Mouse (Mus musculus) CH12.LX (cell line): ENCODE measurements around the gene Pik3c2b. TPM values are rescaled to one million over a fixed set of nuclear protein-coding genes. Genes with fewer than 3 reads are reported as not detected.
"Not testable (repeated sequence)": the region's sequence is repeated elsewhere in the genome, so short reads cannot be mapped to it uniquely, and the experiment has no call there.

Experiments
- DNase-seq: peaks from one replicate; pipeline ENCODE4 v3.0.0-alpha.2; 2013; ENCODE audit errors: extremely low read depth
- H3K27ac ChIP-seq: 2 replicates; pipeline ENCODE4 v1.5.1; 2012; ENCODE audit warnings: low read depth, mild to moderate bottlenecking, control low read depth, moderate library complexity; ENCODE audit not compliant: insufficient read depth
- H3K27me3 ChIP-seq: replicated peaks from 2 replicates; pipeline ENCODE3; 2012; ENCODE audit warnings: inconsistent platforms
- H3K36me3 ChIP-seq, 2 experiments: replicated peaks in 1 of 2; 2 replicates each; pipeline versions ENCODE3 to v1.6.1; 2012; ENCODE audit warnings: inconsistent platforms in 1 of 2, low read length in 1 of 2, mild to moderate bottlenecking in 1 of 2, mixed read lengths in 1 of 2, moderate library complexity in 1 of 2; ENCODE audit not compliant: control insufficient read depth in 1 of 2, insufficient read depth in 1 of 2
- H3K4me1 ChIP-seq, 2 experiments: 2 replicates each; pipeline ENCODE4 v1.6.1; 2012; ENCODE audit warnings: inconsistent platforms in 1 of 2, moderate library complexity in 1 of 2; ENCODE audit not compliant: insufficient read depth in 2 of 2, control insufficient read depth in 1 of 2
- H3K4me2 ChIP-seq: 2 replicates; pipeline ENCODE4 v1.6.1; 2012; ENCODE audit warnings: low read depth, mild to moderate bottlenecking, control low read depth; ENCODE audit not compliant: poor library complexity, insufficient read depth, severe bottlenecking
- H3K4me3 ChIP-seq, 3 experiments: fragments of 150-350 bp in 1 of 3; sonication (generic) in 1 of 3; replicated peaks in 1 of 3; 2 replicates each; pipeline versions ENCODE3 to v1.5.1; 2011 to 2012; ENCODE audit warnings: low read depth in 2 of 3, low read length in 2 of 3, mild to moderate bottlenecking in 2 of 3, moderate library complexity in 2 of 3, control low read depth in 1 of 3, improper control_type of control experiment in 1 of 3, inconsistent platforms in 1 of 3, mixed read lengths in 1 of 3; ENCODE audit not compliant: poor library complexity in 1 of 3
- H3K79me2 ChIP-seq: replicated peaks from 2 replicates; pipeline ENCODE4 v1.6.1; 2012; ENCODE audit warnings: mild to moderate bottlenecking, moderate library complexity; ENCODE audit not compliant: control insufficient read depth, poor library complexity, insufficient read depth, severe bottlenecking; ENCODE audit errors: extremely low read depth
- H3K9ac ChIP-seq: 2 replicates; pipeline ENCODE4 v1.6.1; 2012; ENCODE audit warnings: low read depth, mild to moderate bottlenecking, control low read depth, moderate library complexity; ENCODE audit not compliant: insufficient read depth
- H3K9me3 ChIP-seq: replicated peaks from 2 replicates; pipeline ENCODE3; 2012; ENCODE audit warnings: low read length, inconsistent platforms, mixed read lengths
- BHLHE40 ChIP-seq: IDR thresholded peaks from 2 replicates; pipeline ENCODE4 v1.6.1; 2011; ENCODE audit warnings: mild to moderate bottlenecking, low read depth, low read length, improper control_type of control experiment
- CHD2 ChIP-seq: IDR thresholded peaks from 2 replicates; pipeline ENCODE4 v1.6.1; 2011; ENCODE audit warnings: low read length, improper control_type of control experiment
- CTCF ChIP-seq, 2 experiments: IDR thresholded peaks in 1 of 2; conservative IDR thresholded peaks in 1 of 2; 2 replicates each; pipeline ENCODE4 v1.5.1; 2011 to 2012; ENCODE audit warnings: low read depth in 2 of 2, low read length in 2 of 2, improper control_type of control experiment in 1 of 2, inconsistent platforms in 1 of 2, mild to moderate bottlenecking in 1 of 2, moderate library complexity in 1 of 2
- ELF1 ChIP-seq: IDR thresholded peaks from 2 replicates; pipeline ENCODE4 v1.6.1; 2014; ENCODE audit warnings: low read depth, mild to moderate bottlenecking, inconsistent platforms, low read length, improper control_type of control experiment
- EP300 ChIP-seq: IDR thresholded peaks from 2 replicates; pipeline ENCODE4 v1.6.1; 2011; ENCODE audit warnings: low read length, improper control_type of control experiment
- ETS1 ChIP-seq: conservative IDR thresholded peaks from 2 replicates; pipeline ENCODE4 v1.6.1; 2012; ENCODE audit warnings: low read depth, mild to moderate bottlenecking, inconsistent platforms, low read length, improper control_type of control experiment, moderate library complexity
- GABPA ChIP-seq: IDR thresholded peaks from 2 replicates; pipeline ENCODE4 v1.6.1; 2012; ENCODE audit warnings: low read depth, low read length, improper control_type of control experiment, inconsistent platforms; ENCODE audit not compliant: insufficient replicate concordance
- HCFC1 ChIP-seq: IDR thresholded peaks from 2 replicates; pipeline ENCODE4 v1.6.1; 2012; ENCODE audit warnings: low read depth, mild to moderate bottlenecking, inconsistent platforms, low read length, improper control_type of control experiment
- IRF4 ChIP-seq: IDR thresholded peaks from 2 replicates; pipeline ENCODE4 v1.6.1; 2014; ENCODE audit warnings: low read depth, mild to moderate bottlenecking, inconsistent platforms, low read length, improper control_type of control experiment
- JUN ChIP-seq: IDR thresholded peaks from 2 replicates; pipeline ENCODE4 v1.6.1; 2011; ENCODE audit warnings: low read depth, mild to moderate bottlenecking, low read length, improper control_type of control experiment, moderate library complexity; ENCODE audit not compliant: insufficient read depth
- KAT2A ChIP-seq: IDR thresholded peaks from 2 replicates; pipeline ENCODE4 v1.6.1; 2012; ENCODE audit warnings: low read length, improper control_type of control experiment, inconsistent platforms; ENCODE audit not compliant: insufficient replicate concordance
- MAX ChIP-seq: IDR thresholded peaks from 2 replicates; pipeline ENCODE4 v1.6.1; 2011; ENCODE audit warnings: low read length, improper control_type of control experiment
- MAZ ChIP-seq: IDR thresholded peaks from 2 replicates; pipeline ENCODE4 v1.6.1; 2012; ENCODE audit warnings: low read depth, mild to moderate bottlenecking, inconsistent platforms, low read length, improper control_type of control experiment, moderate library complexity
- MYC ChIP-seq: IDR thresholded peaks from 2 replicates; pipeline ENCODE4 v1.6.1; 2011; ENCODE audit warnings: low read depth, mild to moderate bottlenecking, improper control_type of control experiment, low read length
- NELFE ChIP-seq: IDR thresholded peaks from 2 replicates; pipeline ENCODE4 v1.6.1; 2011; ENCODE audit warnings: low read depth, low read length, improper control_type of control experiment
- NRF1 ChIP-seq: IDR thresholded peaks from 2 replicates; pipeline ENCODE4 v1.6.1; 2014; ENCODE audit warnings: low read depth, mild to moderate bottlenecking, inconsistent platforms, low read length, improper control_type of control experiment, moderate library complexity
- POLR2A ChIP-seq: IDR thresholded peaks from 2 replicates; pipeline ENCODE4 v1.6.1; 2011; ENCODE audit warnings: low read depth, mild to moderate bottlenecking, improper control_type of control experiment, low read length
- POLR2AphosphoS2 ChIP-seq: IDR thresholded peaks from 2 replicates; pipeline ENCODE4 v1.6.1; 2011; ENCODE audit warnings: low read depth, low read length, improper control_type of control experiment
- RAD21 ChIP-seq: IDR thresholded peaks from 2 replicates; pipeline ENCODE4 v1.6.1; 2011; ENCODE audit warnings: low read depth, mild to moderate bottlenecking, low read length, improper control_type of control experiment, moderate library complexity
- RCOR1 ChIP-seq: conservative IDR thresholded peaks from 2 replicates; pipeline ENCODE4 v1.6.1; 2012; ENCODE audit warnings: low read depth, mild to moderate bottlenecking, inconsistent platforms, low read length, improper control_type of control experiment
- SIN3A ChIP-seq: IDR thresholded peaks from 2 replicates; pipeline ENCODE4 v1.6.1; 2012; ENCODE audit warnings: low read length, improper control_type of control experiment, inconsistent platforms
- TBP ChIP-seq: conservative IDR thresholded peaks from 2 replicates; pipeline ENCODE4 v1.6.1; 2011; ENCODE audit warnings: low read depth, low read length, improper control_type of control experiment
- TCF12 ChIP-seq: IDR thresholded peaks from 2 replicates; pipeline ENCODE4 v1.6.1; 2014; ENCODE audit warnings: low read depth, mild to moderate bottlenecking, inconsistent platforms, low read length, improper control_type of control experiment
- UBTF ChIP-seq: IDR thresholded peaks from 2 replicates; pipeline ENCODE4 v1.6.1; 2012; ENCODE audit warnings: low read depth, mild to moderate bottlenecking, inconsistent platforms, low read length, improper control_type of control experiment, moderate library complexity
- ZC3H11A ChIP-seq: IDR thresholded peaks from 2 replicates; pipeline ENCODE4 v1.6.1; 2012; ENCODE audit warnings: low read depth, mild to moderate bottlenecking, inconsistent platforms, low read length, improper control_type of control experiment
- ZKSCAN1 ChIP-seq: IDR thresholded peaks from 2 replicates; pipeline ENCODE4 v1.6.1; 2012; ENCODE audit warnings: low read depth, inconsistent platforms, low read length, improper control_type of control experiment, borderline replicate concordance
- ZMIZ1 ChIP-seq: IDR thresholded peaks from 2 replicates; pipeline ENCODE4 v1.6.1; 2012; ENCODE audit warnings: low read depth, mild to moderate bottlenecking, inconsistent platforms, low read length, improper control_type of control experiment
- dilution Hi-C: fragments of 300-500 bp; cut with MboI; formaldehyde crosslinking; loops from 2 replicates; pipeline ENCODE4 v1.14.3; 2020; ENCODE audit warnings: low sequenced_read_pairs; ENCODE audit not compliant: extremely low pct_unique_long_range_greater_than_20kb, extremely low pct_ligation_motif_present
- in situ Hi-C: fragments of 300-500 bp; cut with MboI; formaldehyde crosslinking; loops from 3 replicates; pipeline ENCODE4 v1.14.3; 2019; ENCODE audit warnings: low sequenced_read_pairs, low pct_ligation_motif_present, low pct_unique_long_range_greater_than_20kb, mixed read lengths
- polyA plus RNA-seq: library from polyadenylated mRNA; unstranded; fragments of >175 nt; gene quantifications from 2 replicates; pipeline ENCODE4 v1.2.1, GENCODE M21; 2012; ENCODE audit warnings: low read depth; ENCODE audit not compliant: insufficient read length
- total RNA-seq, 2 experiments: library from RNA; depleted of rRNA; stranded (reverse); fragments of 300-350 nt in 1 of 2; fragments of >200 nt in 1 of 2; gene quantifications; 2 replicates each; pipeline ENCODE4 v1.2.3; 2012 to 2014

The Pik3c2b gene
- total and polyA plus RNA-seq, 3 experiments = 8.7 to 16.5 (median 12.0) TPM

DNA sequence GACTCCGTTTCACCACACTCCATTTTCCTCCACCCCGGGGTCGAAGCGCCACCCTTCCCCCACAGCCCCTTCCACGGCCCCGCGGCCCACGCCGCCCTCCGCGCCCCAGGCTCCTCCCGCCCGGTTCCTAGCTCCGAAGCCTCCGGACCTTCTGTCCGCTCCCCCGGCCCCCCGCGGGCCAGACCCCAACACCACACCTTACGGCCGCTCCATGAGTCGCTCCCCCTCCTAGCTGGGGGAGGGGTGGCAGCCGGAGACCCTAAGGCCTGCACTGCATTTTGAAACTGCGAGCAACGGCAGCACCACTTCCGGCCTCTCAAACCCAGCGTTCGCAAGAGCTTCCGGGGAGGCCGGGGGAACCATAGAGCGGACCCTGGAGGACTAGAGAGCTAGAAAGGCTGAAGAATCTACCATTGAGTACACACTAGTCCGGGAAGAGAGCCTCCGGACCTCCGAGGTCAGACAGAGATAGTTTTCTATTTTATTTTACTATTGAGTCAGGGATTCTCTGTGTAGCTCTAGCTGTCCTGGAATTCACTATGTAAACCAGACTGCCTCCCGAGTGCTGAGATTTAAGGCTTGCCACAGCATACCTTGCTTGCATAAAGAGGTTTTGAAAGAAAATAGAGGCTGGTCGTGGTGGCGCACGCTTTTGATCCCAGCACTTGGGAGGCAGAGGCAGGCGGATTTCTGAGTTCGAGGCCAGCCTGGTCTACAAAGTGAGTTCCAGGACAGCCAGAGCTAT lies 20.2 kb upstream of the Pik3c2b start:
- TF ChIP-seq POLR2A = peak; percentile 81; the same call in 1 of the 2 replicates
- peak; percentile 90 for TF ChIP-seq MAZ
- no peak; the same call in 1 of the 2 replicates for TF ChIP-seq BHLHE40
- peak; percentile 82 for TF ChIP-seq HCFC1
- TF ChIP-seq TBP = peak; percentile 91
- TF ChIP-seq TCF12 = peak; percentile 91
- peak; percentile 44 for TF ChIP-seq NRF1
- peak; percentile 88 for TF ChIP-seq ZMIZ1
- TF ChIP-seq MAX = peak; percentile 75
- peak; percentile 84 for TF ChIP-seq KAT2A
- no peak for TF ChIP-seq ZC3H11A
- TF ChIP-seq ZKSCAN1 = no peak; the same call in 1 of the 2 replicates
- TF ChIP-seq RAD21 = no peak
- peak; percentile 94 for TF ChIP-seq ELF1
- TF ChIP-seq MYC = peak; percentile 77
- TF ChIP-seq SIN3A = peak; percentile 95
- peak; percentile 79 for TF ChIP-seq NELFE
- 0 out of 2 replicates have a peak, but pooled peaks have one; percentile 66 for TF ChIP-seq POLR2AphosphoS2
- TF ChIP-seq IRF4 = peak; percentile 63
- TF ChIP-seq RCOR1 = peak; percentile 56; the same call in 1 of the 2 replicates
- no peak for TF ChIP-seq CTCF (conservative IDR thresholded peaks at IDR 0.05 in 1 of 2, IDR thresholded peaks at IDR 0.05 in 1 of 2; ENCODE audit: low read depth in 2 of 2, low read length in 2 of 2)
- 0 out of 2 replicates have a peak, but pooled peaks have one; percentile 73 for TF ChIP-seq UBTF
- peak; percentile 95 for TF ChIP-seq CHD2
- TF ChIP-seq JUN = no peak
- TF ChIP-seq EP300 = peak; percentile 52; the same call in 1 of the 2 replicates
- TF ChIP-seq GABPA = peak; percentile 69
- TF ChIP-seq ETS1 = peak; percentile 41; the same call in 1 of the 2 replicates
- in situ Hi-C loops = loop anchor here (25.0 kb wide), 1 partner anchor 337 kb away; the partner anchor contains the start of genes Etnk2 and Ren1

DNA sequence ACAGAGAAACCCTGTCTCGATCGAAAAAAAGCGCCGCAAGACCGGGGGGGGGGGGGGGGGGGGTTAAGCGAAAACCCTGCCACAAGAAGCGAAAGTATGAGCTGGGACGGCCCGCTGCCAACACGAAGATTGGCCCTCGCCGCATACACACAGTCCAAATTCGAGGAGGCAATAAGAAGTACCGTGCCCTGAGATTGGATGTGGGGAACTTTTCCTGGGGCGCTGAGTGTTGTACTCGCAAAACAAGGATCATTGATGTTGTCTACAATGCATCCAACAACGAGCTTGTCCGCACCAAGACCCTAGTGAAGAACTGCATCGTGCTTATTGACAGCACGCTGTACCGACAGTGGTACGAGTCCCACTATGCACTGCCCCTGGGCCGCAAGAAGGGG lies 19.7 kb upstream of the Pik3c2b start:
- dilution Hi-C loops = not testable (repeated sequence)

More for the DNA sequence above, 20.2 kb upstream of the Pik3c2b start:
- peaks cover 3 to 6% of the 10 kb centered on the region in 2 experiments for H3K36me3 ChIP-seq
- peak overlapping the region; percentile 84 for H3K27ac ChIP-seq
- peak overlapping the region; percentile 71 to 99 (median 78) for H3K4me3 ChIP-seq
- peaks cover 44% of the 10 kb centered on the region for H3K79me2 ChIP-seq
- DNase-seq = peak; percentile 95
- H3K9ac ChIP-seq = peak overlapping the region; percentile 81
- dilution Hi-C loops = no loop called here
- peaks cover 3% of the 10 kb centered on the region for H3K9me3 ChIP-seq
- peaks cover 0 to 34% of the 10 kb centered on the region in 2 experiments; a peak in 2 of 4 replicates for H3K4me1 ChIP-seq
- no peaks in the 10 kb centered on the region for H3K27me3 ChIP-seq
- H3K4me2 ChIP-seq = no peak overlapping the region; the same call in 1 of the 2 replicates

More for the DNA sequence above, 19.7 kb upstream of the Pik3c2b start:
- H3K9ac ChIP-seq = peak overlapping the region; percentile 81
- peaks cover 0 to 30% of the 10 kb centered on the region in 2 experiments; a peak in 2 of 4 replicates for H3K4me1 ChIP-seq
- H3K36me3 ChIP-seq, H3K27me3 ChIP-seq, H3K9me3 ChIP-seq, DNase-seq: not testable (repeated sequence)
- in situ Hi-C loops = loop anchor here (25.0 kb wide), 1 partner anchor 337 kb away; the partner anchor contains the start of genes Etnk2 and Ren1
- peak overlapping the region; percentile 27; the same call in 1 of the 2 replicates for H3K4me2 ChIP-seq
- peaks cover 44% of the 10 kb centered on the region for H3K79me2 ChIP-seq
- H3K27ac ChIP-seq = peak overlapping the region; percentile 84
- H3K4me3 ChIP-seq = peak overlapping the region; percentile 67 to 99 (median 78)
